Mouse (Mus musculus) megakaryocyte, embryonic 14.5 days (primary cell): ENCODE measurements around the gene Kcnj9.

Experiments used
- FLI1 ChIP-seq: IDR thresholded peaks from 2 replicates; pipeline ENCODE4 v1.6.1; 2012; ENCODE audit warnings: low read length, inconsistent platforms, mixed read lengths
- GATA1 ChIP-seq: IDR thresholded peaks from 3 replicates; pipeline ENCODE4 v1.6.1; 2012; ENCODE audit warnings: mixed read lengths, low read length, inconsistent platforms, borderline replicate concordance

DNA sequence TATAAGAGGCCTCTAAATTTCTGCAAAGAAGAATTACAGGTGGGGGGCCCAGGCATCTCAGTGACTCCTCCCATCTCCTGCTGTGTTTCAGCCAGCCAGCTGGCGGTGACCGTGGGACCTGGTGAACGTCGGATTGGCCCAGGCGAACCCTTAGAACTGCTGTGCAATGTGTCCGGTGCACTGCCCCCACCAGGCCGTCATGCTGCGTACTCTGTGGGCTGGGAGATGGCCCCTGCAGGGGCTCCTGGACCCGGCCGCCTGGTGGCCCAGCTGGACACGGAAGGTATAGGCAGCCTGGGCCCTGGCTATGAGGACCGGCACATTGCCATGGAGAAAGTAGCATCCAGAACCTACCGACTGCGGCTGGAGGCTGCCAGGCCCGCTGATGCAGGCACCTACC is 11.2 kb downstream of the Kcnj9 start:
- TF ChIP-seq FLI1: no peak
- TF ChIP-seq GATA1: no peak
